Mouse (Mus musculus) embryonic facial prominence, embryonic 15.5 days (tissue): ENCODE results near the gene Smad1. TPM values are rescaled to one million over a fixed set of nuclear protein-coding genes. Genes with fewer than 3 reads are reported as not detected.

Source experiments
- ATAC-seq: fragments of 200-750 bp; cut with Nextera tagmentation; 2 replicates; pipeline ENCODE4 v1.8.0; 2017; ENCODE audit warnings: low read depth, moderate TSS enrichment; ENCODE audit not compliant: insufficient number of reproducible peaks, low FRiP score, low TSS enrichment
- H3K27ac ChIP-seq: fragments of 300-500 bp; sonication (generic); replicated peaks from 2 replicates; pipeline ENCODE4 v1.5.1; 2015; ENCODE audit warnings: mild to moderate bottlenecking, inconsistent platforms
- H3K27me3 ChIP-seq: fragments of 300-500 bp; sonication (generic); 2 replicates; pipeline ENCODE4 v1.6.1; 2015; ENCODE audit warnings: inconsistent platforms
- H3K36me3 ChIP-seq: fragments of 300-500 bp; sonication (generic); 2 replicates; pipeline ENCODE4 v1.6.1; 2015; ENCODE audit warnings: mild to moderate bottlenecking, inconsistent platforms
- H3K4me1 ChIP-seq: fragments of 300-500 bp; sonication (generic); 2 replicates; pipeline ENCODE4 v1.6.1; 2015; ENCODE audit warnings: inconsistent platforms
- H3K4me2 ChIP-seq: fragments of 300-500 bp; sonication (generic); replicated peaks from 2 replicates; pipeline ENCODE4 v1.6.1; 2015; ENCODE audit warnings: mild to moderate bottlenecking, inconsistent platforms
- H3K4me3 ChIP-seq: fragments of 300-500 bp; sonication (generic); replicated peaks from 2 replicates; pipeline ENCODE4 v1.5.1; 2015; ENCODE audit warnings: mild to moderate bottlenecking, inconsistent platforms
- H3K9ac ChIP-seq: fragments of 300-500 bp; sonication (generic); 2 replicates; pipeline ENCODE4 v1.6.1; 2015; ENCODE audit warnings: inconsistent platforms
- H3K9me3 ChIP-seq: fragments of 300-500 bp; sonication (generic); replicated peaks from 2 replicates; pipeline ENCODE4 v1.6.1; 2016; ENCODE audit warnings: inconsistent platforms
- WGBS: fragments of 180-500 bp; shearing (Covaris S2); methylation state at CpG from one replicate; pipeline ENCODE4 v1.1.7; 2015; 5-methylcytosine and 5-hydroxymethylcytosine counted together
- polyA plus RNA-seq: library from polyadenylated mRNA; unstranded; fragments of >200 nt; fragmentation: Nextera tagmentation; extraction: Ambion mirVana; gene quantifications from 2 replicates; pipeline ENCODE4 v1.2.1, GENCODE M21; 2015

The Smad1 gene
- polyA plus RNA-seq, 1 experiment from 2014 or later = 61.4 TPM

GRCm38 (mm10) chr8:79397705-79398250, 1.5 kb downstream of the Smad1 start:
- H3K4me1 ChIP-seq = peaks cover 39% of the 10 kb centered on the region
- WGBS = 11% methylated on average over 7 of the region's 7 CpGs
- H3K4me2 ChIP-seq = peak overlapping the region; percentile 57
- peak overlapping the region; percentile 91; the same call in 1 of the 2 replicates for H3K9ac ChIP-seq
- H3K9me3 ChIP-seq = no peaks in the 10 kb centered on the region
- no peaks in the 10 kb centered on the region for H3K36me3 ChIP-seq
- peak overlapping the region; percentile 86 for H3K4me3 ChIP-seq
- H3K27ac ChIP-seq = peak overlapping the region; percentile 95
- no peak for ATAC-seq
- H3K27me3 ChIP-seq = no peaks in the 10 kb centered on the region

DNA sequence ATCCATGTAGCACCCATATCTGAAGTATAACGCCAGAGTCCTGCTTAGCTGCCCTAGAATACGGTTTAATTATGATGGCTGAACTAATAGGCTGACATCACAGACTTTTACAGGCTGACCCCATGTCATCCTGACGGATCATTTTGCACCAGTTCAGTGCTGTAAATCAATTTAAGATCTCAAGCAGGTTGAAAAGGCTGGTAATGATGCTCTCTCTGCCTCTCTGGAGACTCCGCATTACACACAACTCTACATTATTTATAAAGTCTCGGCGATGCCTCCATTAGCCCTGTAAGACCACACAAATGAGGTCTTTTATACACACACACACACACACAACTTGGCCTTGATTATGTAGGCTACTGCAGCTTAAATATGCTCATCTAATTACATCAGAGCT, 2.4 kb downstream of the Smad1 start:
- Histone ChIP-seq H3K27me3 (no peaks in the 10 kb centered on the region), H3K27ac (no peak overlapping the region), H3K4me1 (peaks cover 45% of the 10 kb centered on the region), H3K9me3 (no peaks in the 10 kb centered on the region), H3K36me3 (no peaks in the 10 kb centered on the region), H3K9ac (no peak overlapping the region), H3K4me2 (peak overlapping the region; percentile 57), H3K4me3 (no peak overlapping the region)
- no peak for ATAC-seq
- WGBS = 65% methylated on average over 6 of the region's 6 CpGs

GRCm38 (mm10) chr8:79394009-79394408, 5.3 kb downstream of the Smad1 start:
- Histone ChIP-seq H3K36me3 (no peaks in the 10 kb centered on the region), H3K27me3 (no peaks in the 10 kb centered on the region), H3K27ac (peak overlapping the region; percentile 35; the same call in 1 of the 2 replicates), H3K9ac (no peak overlapping the region), H3K9me3 (no peaks in the 10 kb centered on the region), H3K4me3 (no peak overlapping the region), H3K4me1 (peaks cover 47% of the 10 kb centered on the region), H3K4me2 (peak overlapping the region; percentile 19; the same call in 1 of the 2 replicates)
- WGBS = 62% methylated on average over 9 of the region's 9 CpGs
- no peak for ATAC-seq

GRCm38 (mm10) chr8:79393215-79393614, 6.1 kb downstream of the Smad1 start:
- Histone ChIP-seq H3K36me3 (no peaks in the 10 kb centered on the region), H3K4me3 (no peak overlapping the region), H3K4me2 (no peak overlapping the region), H3K9ac (no peak overlapping the region), H3K9me3 (no peaks in the 10 kb centered on the region), H3K27me3 (no peaks in the 10 kb centered on the region), H3K4me1 (peaks cover 53% of the 10 kb centered on the region), H3K27ac (no peak overlapping the region)
- no peak for ATAC-seq
- WGBS = 69% methylated on average over 5 of the region's 5 CpGs

- ATAC-seq = no peak
- H3K4me1 ChIP-seq = peaks cover 54% of the 10 kb centered on the region
- H3K9me3 ChIP-seq = no peaks in the 10 kb centered on the region
- WGBS = 43% methylated on average over 6 of the region's 6 CpGs
- H3K36me3 ChIP-seq = no peaks in the 10 kb centered on the region
- no peak overlapping the region for H3K4me2 ChIP-seq
- H3K27me3 ChIP-seq = no peaks in the 10 kb centered on the region
- no peak overlapping the region for H3K27ac ChIP-seq
- no peak overlapping the region for H3K4me3 ChIP-seq
- H3K9ac ChIP-seq = no peak overlapping the region
Measured at GRCm38 (mm10) chr8:79392649-79393048, 6.7 kb downstream of the Smad1 start.

DNA sequence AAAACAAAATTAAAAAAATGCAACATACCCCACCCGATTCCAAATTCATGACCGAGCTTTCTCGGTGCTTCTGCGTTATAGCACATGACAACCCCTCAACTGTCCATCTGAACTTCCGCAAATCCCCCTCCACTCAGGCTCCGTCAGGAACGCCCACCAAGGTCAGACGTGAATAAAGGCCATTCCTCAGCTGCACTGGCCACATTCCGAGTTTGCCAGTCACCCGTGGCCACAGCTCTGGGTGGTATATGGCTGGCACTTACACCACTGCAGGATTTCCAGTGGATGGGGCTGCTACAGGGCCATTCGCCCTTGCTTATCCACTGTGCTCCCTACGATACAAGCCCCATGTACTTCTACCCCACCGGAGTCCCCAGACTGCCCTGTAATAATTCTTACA, 7.9 kb downstream of the Smad1 start:
- Histone ChIP-seq H3K36me3 (no peaks in the 10 kb centered on the region), H3K4me3 (no peak overlapping the region), H3K4me1 (peaks cover 45% of the 10 kb centered on the region), H3K9me3 (0 out of 2 replicates have a peak, but pooled peaks cover 2% of the 10 kb centered on the region), H3K9ac (no peak overlapping the region), H3K27ac (no peak overlapping the region), H3K27me3 (no peaks in the 10 kb centered on the region), H3K4me2 (no peak overlapping the region)
- 85% methylated on average over 13 of the region's 13 CpGs for WGBS
- ATAC-seq = no peak

DNA sequence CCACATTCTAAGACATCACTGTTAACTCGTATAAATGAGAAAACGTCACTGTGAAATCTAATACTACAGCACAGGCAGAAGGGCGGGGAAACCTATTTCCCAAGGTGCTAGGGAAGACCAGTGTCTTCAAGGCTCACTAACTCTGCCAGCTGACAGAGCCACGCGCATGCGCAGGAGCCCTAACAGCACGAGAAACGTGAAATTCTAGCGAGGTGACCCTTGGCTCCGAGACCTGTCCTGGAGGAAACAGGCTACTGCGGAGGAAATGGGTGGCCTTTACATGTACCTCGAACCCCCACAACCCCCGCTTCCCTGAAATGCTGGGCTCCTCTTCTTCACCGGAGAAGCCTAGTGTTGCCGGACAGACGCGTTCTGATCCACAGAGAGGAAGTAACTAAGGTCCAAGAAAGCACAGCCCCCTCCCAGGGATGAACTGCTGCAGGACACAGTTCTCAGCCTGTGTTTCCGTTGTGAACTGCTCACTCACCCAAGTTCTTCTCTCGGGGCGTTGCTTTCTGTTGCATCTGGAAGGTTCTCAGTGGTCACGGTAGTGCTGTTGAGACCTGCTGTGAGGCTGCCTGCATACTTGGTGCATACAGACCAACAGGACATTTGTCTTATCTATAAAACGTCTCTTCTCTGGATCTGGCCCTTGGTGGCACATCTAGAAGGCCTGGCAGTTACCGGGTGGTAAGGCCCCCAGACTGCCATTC, 10.1 kb downstream of the Smad1 start:
- 0 out of 2 replicates have a peak, but pooled peaks cover 3% of the 10 kb centered on the region for H3K9me3 ChIP-seq
- peaks cover 53% of the 10 kb centered on the region for H3K4me1 ChIP-seq
- no peak overlapping the region for H3K4me3 ChIP-seq
- H3K9ac ChIP-seq = no peak overlapping the region
- H3K27me3 ChIP-seq = no peaks in the 10 kb centered on the region
- no peak overlapping the region for H3K4me2 ChIP-seq
- H3K36me3 ChIP-seq = no peaks in the 10 kb centered on the region
- H3K27ac ChIP-seq = no peak overlapping the region
- no peak for ATAC-seq
- WGBS = 59% methylated on average over 23 of the region's 23 CpGs

- peak overlapping the region; percentile 61; the same call in 1 of the 2 replicates for H3K27ac ChIP-seq
- 0 out of 2 replicates have a peak, but pooled peaks cover 3% of the 10 kb centered on the region for H3K9me3 ChIP-seq
- no peaks in the 10 kb centered on the region for H3K36me3 ChIP-seq
- H3K9ac ChIP-seq = no peak overlapping the region
- H3K4me3 ChIP-seq = no peak overlapping the region
- H3K4me1 ChIP-seq = peaks cover 58% of the 10 kb centered on the region
- ATAC-seq = no peak
- WGBS = 75% methylated on average over 5 of the region's 5 CpGs
- no peaks in the 10 kb centered on the region for H3K27me3 ChIP-seq
- no peak overlapping the region for H3K4me2 ChIP-seq
Measured at GRCm38 (mm10) chr8:79386831-79387230, 12.5 kb downstream of the Smad1 start.

DNA sequence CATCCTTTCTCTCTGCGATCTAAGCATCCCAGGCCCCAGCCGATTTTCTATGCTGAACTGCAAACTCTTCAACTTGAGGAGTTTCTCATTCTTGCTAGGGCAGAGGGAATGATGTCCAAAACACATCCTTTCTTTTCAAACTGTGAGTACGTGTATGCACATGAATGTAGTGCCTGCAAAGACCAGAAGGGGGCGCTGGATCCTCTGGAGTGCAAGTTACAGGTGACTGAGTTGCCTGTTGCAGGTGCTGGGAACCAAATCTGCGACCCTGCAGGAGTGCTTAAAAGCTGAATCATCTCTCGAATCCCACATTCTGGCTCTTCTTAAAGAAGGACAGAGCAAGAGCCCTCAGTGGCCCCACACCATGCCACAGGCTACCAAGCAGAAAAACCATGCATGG, 13.0 kb downstream of the Smad1 start:
- Histone ChIP-seq H3K9me3 (0 out of 2 replicates have a peak, but pooled peaks cover 3% of the 10 kb centered on the region), H3K27me3 (no peaks in the 10 kb centered on the region), H3K4me3 (no peak overlapping the region), H3K27ac (peak overlapping the region; percentile 18; the same call in 1 of the 2 replicates), H3K9ac (no peak overlapping the region), H3K4me1 (peaks cover 62% of the 10 kb centered on the region), H3K36me3 (no peaks in the 10 kb centered on the region), H3K4me2 (no peak overlapping the region)
- WGBS = 81% methylated on average over 6 of the region's 6 CpGs
- ATAC-seq = no peak

DNA sequence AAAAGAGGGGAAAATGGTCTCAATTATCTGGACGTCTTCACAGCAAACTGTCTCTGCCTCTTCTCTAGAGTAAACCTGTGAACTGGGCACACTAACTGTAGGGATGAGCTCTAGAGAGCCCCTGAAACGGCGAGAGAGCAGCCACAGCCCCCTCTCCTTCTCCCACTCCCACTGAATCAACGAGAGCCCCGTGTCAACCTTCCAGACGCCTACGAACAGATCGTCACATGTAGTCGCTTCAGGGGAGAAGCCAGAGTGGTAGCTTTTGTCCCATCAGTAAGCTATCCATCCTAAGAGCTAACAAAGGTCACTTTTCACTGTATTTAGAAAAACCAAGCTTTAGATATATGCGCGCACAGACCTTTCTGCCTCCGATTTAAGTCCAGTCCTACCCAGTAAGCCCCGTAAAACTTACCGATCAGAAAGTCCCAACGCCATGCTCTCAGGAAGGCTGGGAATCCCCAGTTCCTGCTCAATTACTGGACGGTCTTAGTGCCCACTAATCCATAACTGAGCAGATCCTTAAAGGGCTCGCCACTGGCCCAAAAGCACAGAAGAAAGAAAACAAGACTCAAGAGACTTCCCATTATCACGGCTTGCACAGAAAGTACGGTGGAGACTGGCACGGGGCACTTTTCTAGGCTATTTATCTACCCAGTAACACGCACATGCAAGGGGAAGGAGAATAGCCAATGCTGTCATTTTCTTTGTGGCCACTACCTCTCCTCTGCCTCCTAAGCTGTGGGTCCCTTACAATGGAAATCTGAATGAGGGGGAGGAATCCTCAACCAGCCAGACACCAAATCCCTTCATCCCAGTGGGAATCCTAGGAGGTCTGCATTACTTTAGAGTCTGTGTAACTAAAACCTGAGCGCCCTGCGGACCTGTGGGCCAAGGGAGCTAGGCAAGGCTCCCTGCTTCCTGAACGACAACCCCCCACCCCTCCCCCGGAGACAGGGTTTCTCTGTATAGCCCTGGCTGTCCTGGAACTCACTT, 14.7 kb downstream of the Smad1 start:
- H3K4me2 ChIP-seq = no peak overlapping the region
- no peak overlapping the region for H3K9ac ChIP-seq
- H3K4me3 ChIP-seq = 0 out of 2 replicates have a peak overlapping the region, but pooled peaks have one; percentile 4

GRCm38 (mm10) chr8:79382857-79383262, 16.5 kb downstream of the Smad1 start:
- 0 out of 2 replicates have a peak, but pooled peaks cover 3% of the 10 kb centered on the region for H3K9me3 ChIP-seq
- peaks cover 68% of the 10 kb centered on the region for H3K4me1 ChIP-seq
- no peak overlapping the region for H3K4me3 ChIP-seq
- ATAC-seq = no peak
- H3K27me3 ChIP-seq = no peaks in the 10 kb centered on the region
- H3K36me3 ChIP-seq = no peaks in the 10 kb centered on the region
- 21% methylated on average over 8 of the region's 8 CpGs for WGBS
- 0 out of 2 replicates have a peak overlapping the region, but pooled peaks have one; percentile 4 for H3K4me2 ChIP-seq
- H3K27ac ChIP-seq = peak overlapping the region; percentile 75
- H3K9ac ChIP-seq = no peak overlapping the region

More for the DNA sequence above, 14.7 kb downstream of the Smad1 start:
- 0 out of 2 replicates have a peak, but pooled peaks cover 3% of the 10 kb centered on the region for H3K9me3 ChIP-seq
- 28% methylated on average over 25 of the region's 25 CpGs for WGBS
- no peak for ATAC-seq
- no peaks in the 10 kb centered on the region for H3K27me3 ChIP-seq
- peaks cover 77% of the 10 kb centered on the region for H3K4me1 ChIP-seq
- no peaks in the 10 kb centered on the region for H3K36me3 ChIP-seq
- no peak overlapping the region for H3K27ac ChIP-seq
